Mouse (Mus musculus) stomach, adult 2 months (tissue): ENCODE measurements around the gene Tuba3a. TPM values are rescaled to one million over a fixed set of nuclear protein-coding genes. Genes with fewer than 3 reads are reported as not detected.

ENCODE experiments used
- polyA plus RNA-seq: library from polyadenylated mRNA; depleted of rRNA; stranded (reverse); fragments of >200 nt; gene quantifications from 2 replicates; pipeline ENCODE4 v1.2.3, GENCODE M21; 2012; rRNA removed

Tuba3a gene
- polyA plus RNA-seq = 0.13 and 0.34 TPM in 2 replicates

DNA sequence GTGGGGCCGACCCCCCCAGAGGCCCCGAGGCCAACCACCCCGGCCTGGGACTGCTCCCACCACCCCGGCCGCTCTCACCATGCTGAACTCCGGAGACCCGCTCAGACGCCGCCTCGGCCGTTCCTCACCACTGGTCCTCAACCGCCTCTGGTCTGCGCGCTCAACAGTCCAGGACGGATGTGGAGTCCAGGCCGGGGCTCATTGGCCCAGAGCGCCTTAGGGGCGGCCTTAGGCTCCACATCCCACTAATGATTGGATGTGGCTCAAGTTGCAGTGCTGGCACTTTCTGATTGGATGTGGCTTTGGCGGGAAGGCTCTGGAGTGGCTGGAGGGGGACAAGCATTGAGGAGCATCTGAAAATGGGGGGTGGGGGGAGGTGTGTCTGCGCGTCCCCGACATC is at the start of gene Tuba3a:
TSS of gene Tuba3a (minus strand) at position 153 of the 400 bp plus-strand sequence.

DNA sequence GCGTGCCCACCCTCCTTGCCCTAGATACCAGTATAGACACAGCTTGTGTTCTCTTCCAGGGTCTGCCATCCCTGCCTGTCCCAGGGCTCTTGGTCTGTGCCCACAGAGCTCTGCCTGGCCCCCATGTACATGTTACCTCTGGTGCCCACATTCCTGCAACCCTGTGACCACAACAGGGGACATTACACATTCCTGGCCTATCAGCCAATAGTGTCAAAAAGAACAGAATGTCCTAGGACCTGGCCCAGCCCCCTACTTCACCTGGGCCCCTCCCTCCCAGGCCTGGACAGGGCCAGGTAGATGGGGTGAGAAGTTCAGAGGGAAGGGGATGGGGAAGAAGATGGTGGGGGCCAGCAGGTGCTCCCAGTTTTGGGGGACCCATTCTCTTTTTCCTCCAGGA is 34.5 kb upstream of the Tuba3a start, which contains the start of gene Scnn1a:
TSS of gene Scnn1a (plus strand) at position 337 of the 400 bp plus-strand sequence.

DNA sequence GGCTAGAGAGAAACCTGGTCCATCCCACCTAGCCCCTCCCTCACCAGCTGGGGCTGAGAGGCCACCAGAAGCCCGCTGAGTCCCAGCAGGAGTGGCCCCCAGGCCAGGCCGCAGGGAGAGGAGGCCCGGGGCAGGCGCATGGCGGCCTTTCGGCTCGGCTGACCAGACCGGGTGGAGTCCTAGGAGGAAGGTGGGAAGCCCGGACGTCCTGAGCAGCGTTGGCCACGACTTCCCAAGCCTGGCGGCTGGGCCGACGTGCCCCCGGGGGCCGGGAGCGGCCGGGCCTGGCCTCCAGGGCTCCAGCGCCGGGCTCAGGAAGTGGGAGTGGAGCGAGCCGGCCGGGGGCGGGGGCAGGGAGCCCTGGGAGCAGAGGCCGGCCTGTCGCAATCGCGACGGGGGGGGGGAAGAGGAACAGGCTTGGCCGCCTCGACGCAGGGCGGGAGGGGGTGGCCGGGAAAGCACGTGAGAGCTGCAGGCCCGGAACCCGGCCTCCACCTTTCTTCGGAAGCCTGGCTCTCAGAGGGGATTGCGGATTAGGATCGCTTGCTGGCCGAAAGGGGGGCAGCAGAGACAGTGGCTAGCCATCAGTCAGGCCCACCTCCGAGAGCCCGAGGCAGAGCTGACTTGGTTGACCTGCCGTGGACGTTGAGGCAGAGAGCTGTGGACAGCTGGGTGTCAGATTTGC is 27.8 kb upstream of the Tuba3a start, which contains the start of gene Ltbr:
TSS of gene Ltbr (minus strand) at position 340 of the 685 bp plus-strand sequence.

GRCm38 (mm10) chr6:125236782-125237181 is 49.1 kb downstream of the Tuba3a start, which contains the start of gene Cd27:
TSS of gene Cd27 (minus strand) at chr6:125237010.

DNA sequence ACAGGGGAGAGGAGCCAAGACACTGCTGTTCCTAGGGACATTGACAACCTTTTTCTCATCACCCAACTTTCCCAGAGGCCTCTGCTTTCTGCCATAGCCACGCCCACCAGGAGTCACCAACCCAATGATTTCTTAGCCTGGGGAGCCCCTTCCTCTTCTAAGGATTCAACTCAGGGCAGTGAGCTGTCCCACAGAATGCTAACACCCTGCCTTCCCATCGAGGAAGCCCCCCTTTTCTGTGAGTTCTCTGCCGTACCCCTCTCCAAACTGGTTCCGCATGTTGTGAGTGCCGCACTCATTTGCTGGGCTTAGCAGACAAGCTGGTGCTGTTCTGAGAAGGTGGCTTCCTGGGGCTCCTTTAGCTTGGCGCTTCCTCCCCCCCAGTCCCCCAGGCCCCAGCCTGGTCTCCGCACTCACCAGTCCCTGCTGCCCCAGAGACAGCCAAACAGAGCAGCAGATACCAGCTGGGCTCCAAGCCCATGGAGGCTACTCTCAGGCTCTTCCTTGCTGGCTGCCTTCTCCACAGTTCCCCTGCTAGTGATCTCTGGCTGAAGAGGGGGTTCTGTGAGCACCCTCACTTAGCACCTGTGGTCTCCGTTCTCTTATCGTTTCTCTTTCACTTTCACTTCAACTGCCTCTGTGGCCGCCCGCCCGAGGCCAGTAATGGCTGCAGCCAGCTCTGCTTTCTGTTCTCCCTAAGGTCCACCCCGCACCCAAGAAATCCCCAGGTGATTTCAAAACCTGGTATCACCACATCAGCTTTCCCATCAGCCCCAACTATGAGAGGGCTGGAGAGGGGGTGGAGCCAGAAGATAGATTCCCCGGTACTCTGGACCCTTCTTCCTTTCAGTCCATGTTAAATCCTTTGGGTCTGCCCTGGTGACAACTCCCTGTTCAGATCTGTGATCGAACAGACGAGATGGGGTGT is 54.5 kb downstream of the Tuba3a start, which contains the start of gene Tapbpl:
TSS of gene Tapbpl (minus strand) at position 744 of the 928 bp plus-strand sequence.

Other genes with a start within 250 kb of the Tuba3a start
- 13.9 and 17.2 TPM in 2 replicates for gene Ing4, start 246.3 kb downstream of the Tuba3a start, polyA plus RNA-seq
- gene Acrbp, start 236.4 kb downstream of the Tuba3a start, polyA plus RNA-seq = 8.2 and 12.1 TPM in 2 replicates
- 27.0 and 30.5 TPM in 2 replicates for gene Lpar5, start 218.1 kb downstream of the Tuba3a start, polyA plus RNA-seq
- 17.1 and 18.8 TPM in 2 replicates for gene Chd4, start 190.1 kb downstream of the Tuba3a start, polyA plus RNA-seq
- 3.1 and 4.1 TPM in 2 replicates for gene Nop2, start 154.1 kb downstream of the Tuba3a start, polyA plus RNA-seq
- 9.6 and 10.3 TPM in 2 replicates for gene Iffo1, start 140.8 kb downstream of the Tuba3a start, polyA plus RNA-seq
- gene Gapdh, start 119.6 kb downstream of the Tuba3a start, polyA plus RNA-seq = 1,141 and 2,470 TPM in 2 replicates
- gene Ncapd2, start 94.3 kb downstream of the Tuba3a start, polyA plus RNA-seq = 21.9 and 24.8 TPM in 2 replicates
- gene Mrpl51, start 94.2 kb downstream of the Tuba3a start, polyA plus RNA-seq = 20.7 and 26.9 TPM in 2 replicates
- gene Vamp1, start 70.5 kb downstream of the Tuba3a start, polyA plus RNA-seq = 5.5 and 6.3 TPM in 2 replicates
- 4.5 and 4.8 TPM in 2 replicates for gene Tapbpl, start 54.2 kb downstream of the Tuba3a start, polyA plus RNA-seq
- gene Cd27, start 49.0 kb downstream of the Tuba3a start, polyA plus RNA-seq = 0.29 and 0.74 TPM in 2 replicates
- 93.4 and 123 TPM in 2 replicates for gene Ltbr, start 27.8 kb upstream of the Tuba3a start, polyA plus RNA-seq
- 43.0 and 52.5 TPM in 2 replicates for gene Scnn1a, start 34.6 kb upstream of the Tuba3a start, polyA plus RNA-seq
- gene Tnfrsf1a, start 63.3 kb upstream of the Tuba3a start, polyA plus RNA-seq = 77.9 and 83.3 TPM in 2 replicates
- gene Plekhg6, start 94.8 kb upstream of the Tuba3a start, polyA plus RNA-seq = 5.0 and 5.6 TPM in 2 replicates
- gene Cd9, start 208.7 kb upstream of the Tuba3a start, polyA plus RNA-seq = 92.9 and 113 TPM in 2 replicates